Mouse (Mus musculus): ENCODE results near the gene Ehf. TPM values are rescaled to one million over a fixed set of nuclear protein-coding genes. Genes with fewer than 3 reads are reported as not detected.

The Ehf gene
- polyA plus RNA-seq, 1 experiment from 2014 or later: 23.5 TPM

DNA sequence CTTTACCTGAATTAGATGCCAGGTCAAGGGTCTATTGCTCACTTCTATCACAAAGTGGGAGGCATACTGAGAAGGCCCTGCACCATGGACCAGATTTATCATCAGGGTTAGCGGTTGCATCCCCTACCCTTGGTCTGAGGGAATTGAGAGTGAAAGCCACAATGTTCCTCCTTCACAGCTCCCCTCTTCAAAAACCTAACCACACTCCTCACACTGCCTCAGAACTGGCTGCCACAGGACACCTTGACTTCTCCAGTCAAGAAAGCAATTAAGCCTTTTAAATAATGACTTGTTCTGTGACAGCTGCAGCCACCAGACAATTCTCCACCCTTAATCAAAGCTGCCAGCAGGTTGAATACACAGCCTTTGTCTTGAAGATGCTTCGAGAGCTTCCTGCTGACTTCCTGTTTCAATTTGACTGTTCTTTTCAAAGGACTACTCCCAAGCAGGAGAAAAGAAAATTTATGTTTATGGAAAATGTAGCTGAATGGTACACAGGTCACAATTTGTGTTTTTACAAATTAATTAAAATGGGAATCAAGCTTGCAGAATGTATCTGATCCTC lies 12.3 kb downstream of the Ehf start:
- TF ChIP-seq CTCF (IDR thresholded peaks at IDR 0.05; ENCODE audit: low read depth): no peak
- Histone ChIP-seq H3K27ac (no peak overlapping the region), H3K36me3 (ENCODE audit: insufficient read depth, low read length) (no peaks in the 10 kb centered on the region), H3K27me3 (ENCODE audit: insufficient read depth, low read length) (no peaks in the 10 kb centered on the region), H3K9ac (ENCODE audit: low read depth, low read length) (no peak overlapping the region), H3K4me1 (replicated peaks; ENCODE audit: insufficient read depth, low read length) (peaks cover 17% of the 10 kb centered on the region), H3K4me3 (replicated peaks; ENCODE audit: low read depth, low read length) (no peak overlapping the region), H3K4me2 (ENCODE audit: low read length) (no peak overlapping the region), H3K9me3 (replicated peaks; ENCODE audit: low read length) (no peaks in the 10 kb centered on the region)
- WGBS: 59% methylated on average over 2 of the region's 2 CpGs
- no peak for DNase-seq (ENCODE audit: low spot score)
- no peak for ATAC-seq (replicated peaks; ENCODE audit: low FRiP score, low read depth)

DNA sequence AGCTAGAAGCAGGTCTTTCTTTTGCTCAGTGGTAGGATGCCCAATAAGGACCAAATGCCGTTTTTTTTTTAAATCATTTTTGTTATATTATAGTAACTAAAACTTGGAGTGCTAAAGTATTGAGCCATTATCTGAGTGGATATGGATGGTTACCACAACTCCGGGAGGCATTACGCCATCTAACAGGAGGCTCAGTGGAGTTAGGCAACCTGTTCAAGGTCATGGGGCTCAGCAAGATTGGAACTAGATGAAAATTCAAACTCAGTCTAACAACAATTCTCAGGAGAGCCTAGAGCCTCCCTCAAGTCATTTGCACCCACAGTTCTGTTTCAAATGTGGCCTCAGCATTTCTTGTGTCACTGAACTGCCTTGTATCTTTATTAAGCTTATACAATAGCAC lies 12.9 kb downstream of the Ehf start:
- H3K9ac ChIP-seq (ENCODE audit: low read depth, low read length): no peak overlapping the region
- H3K27ac ChIP-seq: no peak overlapping the region
- no peak overlapping the region for H3K4me2 ChIP-seq (ENCODE audit: low read length)
- H3K36me3 ChIP-seq (ENCODE audit: insufficient read depth, low read length): no peaks in the 10 kb centered on the region
- no peaks in the 10 kb centered on the region for H3K9me3 ChIP-seq (replicated peaks; ENCODE audit: low read length)
- H3K27me3 ChIP-seq (ENCODE audit: insufficient read depth, low read length): no peaks in the 10 kb centered on the region
- H3K4me1 ChIP-seq (replicated peaks; ENCODE audit: insufficient read depth, low read length): peaks cover 21% of the 10 kb centered on the region
- no peak for ATAC-seq (replicated peaks; ENCODE audit: low FRiP score, low read depth)
- WGBS: 98% methylated on average over 3 of the region's 3 CpGs
- TF ChIP-seq CTCF (IDR thresholded peaks at IDR 0.05; ENCODE audit: low read depth): no peak
- DNase-seq (ENCODE audit: low spot score): no peak
- H3K4me3 ChIP-seq (replicated peaks; ENCODE audit: low read depth, low read length): no peak overlapping the region

DNA sequence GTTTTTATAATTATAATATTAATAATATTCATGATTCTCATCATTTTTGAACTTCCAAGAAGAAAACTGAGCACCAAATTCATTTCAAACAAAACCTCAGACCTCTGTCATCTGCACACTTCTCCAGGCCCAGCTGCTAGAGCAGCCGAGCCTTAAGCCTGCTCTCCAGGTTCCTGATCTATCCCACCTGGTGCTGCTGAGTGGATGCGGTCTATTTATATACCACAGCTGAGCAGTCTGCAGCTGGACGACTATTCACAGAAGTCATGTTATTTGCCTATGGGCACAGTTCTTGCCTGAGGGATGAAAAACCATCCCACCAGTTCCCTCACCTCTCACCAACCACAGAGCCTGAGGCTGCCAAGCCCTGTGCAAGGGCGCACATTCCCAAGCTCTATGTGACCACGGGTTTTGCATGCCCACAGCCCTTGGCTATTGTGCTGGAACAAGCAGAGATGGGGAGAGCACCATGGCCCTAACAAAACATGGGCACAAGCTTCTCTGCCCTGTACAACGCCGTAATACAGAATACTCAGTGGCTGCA lies 13.6 kb downstream of the Ehf start:
- no peaks in the 10 kb centered on the region for H3K27me3 ChIP-seq (ENCODE audit: insufficient read depth, low read length)
- TF ChIP-seq CTCF (IDR thresholded peaks at IDR 0.05; ENCODE audit: low read depth): no peak
- no peaks in the 10 kb centered on the region for H3K9me3 ChIP-seq (replicated peaks; ENCODE audit: low read length)
- H3K4me3 ChIP-seq (replicated peaks; ENCODE audit: low read depth, low read length): no peak overlapping the region
- ATAC-seq (replicated peaks; ENCODE audit: low FRiP score, low read depth) (peak; percentile 49; the same call in 1 of the 2 replicates), DNase-seq (ENCODE audit: low spot score) (peak; percentile 49)
- H3K4me2 ChIP-seq (ENCODE audit: low read length): no peak overlapping the region
- 49% methylated on average over 7 of the region's 7 CpGs for WGBS
- H3K27ac ChIP-seq: no peak overlapping the region
- H3K36me3 ChIP-seq (ENCODE audit: insufficient read depth, low read length): no peaks in the 10 kb centered on the region
- no peak overlapping the region for H3K9ac ChIP-seq (ENCODE audit: low read depth, low read length)
- peaks cover 19% of the 10 kb centered on the region for H3K4me1 ChIP-seq (replicated peaks; ENCODE audit: insufficient read depth, low read length)

DNA sequence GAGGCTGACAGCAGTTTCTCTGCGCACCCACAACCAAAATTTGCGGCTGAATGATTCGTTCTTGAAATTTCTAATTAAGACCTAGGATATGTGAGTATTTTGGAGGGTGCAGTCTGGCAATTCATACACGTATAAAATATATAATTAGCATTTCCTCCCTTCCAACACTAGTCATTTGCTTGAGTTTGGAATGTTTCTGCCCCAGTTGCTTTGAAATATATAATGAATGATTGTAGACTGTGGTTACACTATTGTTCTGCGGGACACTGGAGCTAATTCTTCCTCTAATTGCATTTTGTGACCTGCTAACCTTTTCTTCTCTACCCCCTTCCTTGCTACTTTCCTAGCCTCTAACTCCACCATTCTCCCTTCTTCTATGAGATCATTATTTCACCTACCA lies 15.4 kb downstream of the Ehf start:
- no peak for TF ChIP-seq CTCF (IDR thresholded peaks at IDR 0.05; ENCODE audit: low read depth)
- Histone ChIP-seq H3K4me1 (replicated peaks; ENCODE audit: insufficient read depth, low read length) (peaks cover 10% of the 10 kb centered on the region; the same call in 1 of the 2 replicates), H3K9ac (ENCODE audit: low read depth, low read length) (no peak overlapping the region), H3K27ac (no peak overlapping the region), H3K36me3 (ENCODE audit: insufficient read depth, low read length) (no peaks in the 10 kb centered on the region), H3K9me3 (replicated peaks; ENCODE audit: low read length) (no peaks in the 10 kb centered on the region), H3K4me2 (ENCODE audit: low read length) (no peak overlapping the region), H3K4me3 (replicated peaks; ENCODE audit: low read depth, low read length) (no peak overlapping the region), H3K27me3 (ENCODE audit: insufficient read depth, low read length) (no peaks in the 10 kb centered on the region)
- WGBS: 78% methylated on average over 5 of the region's 5 CpGs
- ATAC-seq (replicated peaks; ENCODE audit: low FRiP score, low read depth): no peak
- no peak for DNase-seq (ENCODE audit: low spot score)

DNA sequence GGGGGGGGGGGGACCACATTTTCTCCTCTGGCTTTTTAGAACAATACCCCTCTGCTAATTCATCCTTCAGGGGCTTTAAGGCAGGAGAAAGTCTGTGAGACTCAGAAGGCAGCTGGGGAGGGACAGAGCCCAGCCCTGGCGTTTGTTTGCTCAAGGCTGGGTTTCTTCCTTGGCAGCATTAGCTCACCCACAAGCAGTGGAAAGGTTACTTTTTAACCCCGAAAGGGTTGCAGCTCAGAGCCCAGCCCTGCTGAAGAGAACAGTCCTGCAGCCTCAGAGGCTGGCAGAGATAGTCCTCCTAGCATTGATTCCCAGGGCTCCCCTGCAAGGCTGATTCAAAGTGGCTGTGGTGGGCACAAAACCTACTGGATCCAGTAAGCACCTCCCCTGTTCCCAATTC lies 17.5 kb downstream of the Ehf start:
- WGBS: 20% methylated on average over 2 of the region's 2 CpGs

DNA sequence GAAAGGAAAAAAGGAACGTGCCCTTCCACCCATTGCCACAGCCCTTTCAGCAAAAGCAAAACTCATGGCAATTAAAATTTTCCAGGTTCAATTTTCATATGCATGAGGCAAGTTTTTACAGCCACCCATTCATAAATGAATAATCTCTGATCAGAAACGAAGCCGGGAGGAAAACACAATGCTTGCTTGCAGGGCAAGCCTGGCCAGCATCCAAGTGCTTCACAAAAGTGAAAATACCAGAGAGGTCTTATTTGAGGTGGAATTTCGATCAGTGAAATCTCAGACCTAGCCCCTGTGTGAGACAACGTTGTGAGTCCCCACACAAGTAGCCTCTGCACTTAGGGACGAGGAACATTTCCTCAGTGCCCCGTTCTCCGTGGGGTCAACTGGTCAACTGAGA lies 19.3 kb downstream of the Ehf start:
- H3K9me3 ChIP-seq (replicated peaks; ENCODE audit: low read length): no peaks in the 10 kb centered on the region
- H3K27ac ChIP-seq: peak overlapping the region; percentile 54; the same call in 1 of the 2 replicates
- H3K27me3 ChIP-seq (ENCODE audit: insufficient read depth, low read length): no peaks in the 10 kb centered on the region
- peaks cover 14% of the 10 kb centered on the region for H3K4me1 ChIP-seq (replicated peaks; ENCODE audit: insufficient read depth, low read length)
- no peak overlapping the region for H3K9ac ChIP-seq (ENCODE audit: low read depth, low read length)
- H3K36me3 ChIP-seq (ENCODE audit: insufficient read depth, low read length): no peaks in the 10 kb centered on the region
- TF ChIP-seq CTCF (IDR thresholded peaks at IDR 0.05; ENCODE audit: low read depth): no peak
- DNase-seq (ENCODE audit: low spot score): no peak
- WGBS: 54% methylated on average over 8 of the region's 8 CpGs
- no peak for ATAC-seq (replicated peaks; ENCODE audit: low FRiP score, low read depth)
- H3K4me3 ChIP-seq (replicated peaks; ENCODE audit: low read depth, low read length): no peak overlapping the region
- peak overlapping the region; percentile 30; the same call in 1 of the 2 replicates for H3K4me2 ChIP-seq (ENCODE audit: low read length)

More for the DNA sequence above, 17.5 kb downstream of the Ehf start:
- Histone ChIP-seq H3K27ac (peak overlapping the region; percentile 54), H3K4me2 (ENCODE audit: low read length) (no peak overlapping the region), H3K4me1 (replicated peaks; ENCODE audit: insufficient read depth, low read length) (peaks cover 14% of the 10 kb centered on the region), H3K4me3 (replicated peaks; ENCODE audit: low read depth, low read length) (no peak overlapping the region), H3K9me3 (replicated peaks; ENCODE audit: low read length) (no peaks in the 10 kb centered on the region), H3K36me3 (ENCODE audit: insufficient read depth, low read length) (no peaks in the 10 kb centered on the region), H3K9ac (ENCODE audit: low read depth, low read length) (no peak overlapping the region), H3K27me3 (ENCODE audit: insufficient read depth, low read length) (no peaks in the 10 kb centered on the region)
- TF ChIP-seq CTCF (IDR thresholded peaks at IDR 0.05; ENCODE audit: low read depth): no peak
- ATAC-seq (replicated peaks; ENCODE audit: low FRiP score, low read depth) (peak; percentile 40; the same call in 1 of the 2 replicates), DNase-seq (ENCODE audit: low spot score) (peak; percentile 40)
